Mouse (Mus musculus) megakaryocyte, embryonic 14.5 days (primary cell): ENCODE results near the gene S100a13.

Experiments
- FLI1 ChIP-seq: IDR thresholded peaks from 2 replicates; pipeline ENCODE4 v1.6.1; 2012; ENCODE audit warnings: low read length, inconsistent platforms, mixed read lengths
- GATA1 ChIP-seq: IDR thresholded peaks from 3 replicates; pipeline ENCODE4 v1.6.1; 2012; ENCODE audit warnings: mixed read lengths, low read length, inconsistent platforms, borderline replicate concordance

GRCm38 (mm10) chr3:90508287-90508949 is 5.8 kb upstream of the S100a13 start:
- TF ChIP-seq GATA1 (no peak), FLI1 (no peak)
